Mouse (Mus musculus) small intestine, adult 2 months (tissue): ENCODE data around the gene Rasgef1b.

Experiments
- CTCF ChIP-seq: fragments of 200-500 bp; IDR thresholded peaks from 2 replicates; pipeline ENCODE4 v1.5.1; 2012; ENCODE audit warnings: low read depth, mild to moderate bottlenecking, control low read depth, inconsistent platforms, low read length, moderate library complexity, mixed read lengths; ENCODE audit not compliant: insufficient replicate concordance, insufficient read length; ENCODE audit errors: extremely low read depth
- POLR2A ChIP-seq: fragments of 200-500 bp; IDR thresholded peaks from 2 replicates; pipeline ENCODE4 v1.6.1; 2012; ENCODE audit warnings: low read depth, mild to moderate bottlenecking, control low read depth, inconsistent platforms, low read length, moderate library complexity

DNA sequence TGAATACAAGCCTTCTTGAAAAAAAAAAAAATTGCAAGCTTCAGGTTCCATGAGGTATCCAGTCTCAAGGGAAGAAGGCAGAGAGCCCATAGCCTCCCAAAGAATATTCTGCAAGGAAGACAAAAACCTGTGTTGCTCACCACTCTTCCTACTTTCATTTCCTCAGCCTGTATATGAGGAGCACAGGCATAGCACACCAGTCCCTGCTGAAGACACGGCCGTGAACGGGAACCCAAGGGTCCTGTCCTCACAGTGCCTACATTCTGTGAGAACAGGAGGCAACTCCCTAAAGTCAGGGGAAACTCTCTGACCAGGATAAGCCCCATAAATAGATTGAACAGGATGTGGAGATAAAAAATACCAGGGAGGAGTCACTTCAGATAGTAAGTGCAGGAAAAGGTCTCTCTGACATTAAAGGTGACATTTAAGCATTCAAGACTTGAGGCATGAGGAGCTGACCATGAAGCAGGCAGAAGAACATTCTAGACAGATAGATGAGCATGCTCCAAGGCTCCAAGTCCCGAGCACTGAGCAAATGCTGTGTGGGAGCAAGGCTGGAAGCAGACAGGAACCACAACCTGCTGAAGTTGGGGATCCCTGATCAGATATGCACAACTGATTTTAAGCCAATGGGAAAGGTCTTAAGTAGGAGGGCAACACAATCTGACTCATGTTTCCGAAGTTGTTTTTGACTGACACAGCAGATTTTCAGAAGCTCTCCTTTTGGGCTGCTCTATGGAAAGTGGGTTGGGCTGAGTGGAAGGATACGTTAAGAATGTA lies 252.0 kb downstream of the Rasgef1b start:
- no peak for TF ChIP-seq CTCF
- TF ChIP-seq POLR2A: no peak
